Mouse (Mus musculus) kidney, embryonic 15.5 days (tissue): ENCODE data around the gene Tns4. TPM values are rescaled to one million over a fixed set of nuclear protein-coding genes. Genes with fewer than 3 reads are reported as not detected.

Source experiments
- ATAC-seq: fragments of 200-750 bp; cut with Nextera tagmentation; replicated peaks from 2 replicates; pipeline ENCODE4 v1.8.0; 2017; ENCODE audit warnings: moderate TSS enrichment; ENCODE audit not compliant: low FRiP score
- H3K27ac ChIP-seq: fragments of 300-500 bp; sonication (generic); 2 replicates; pipeline ENCODE4 v1.5.1; 2015; ENCODE audit warnings: mild to moderate bottlenecking, inconsistent platforms
- H3K27me3 ChIP-seq: fragments of 300-500 bp; sonication (generic); 2 replicates; pipeline ENCODE4 v1.6.1; 2015; ENCODE audit warnings: inconsistent platforms
- H3K36me3 ChIP-seq: fragments of 300-500 bp; sonication (generic); 2 replicates; pipeline ENCODE4 v1.6.1; 2015; ENCODE audit warnings: inconsistent platforms
- H3K4me1 ChIP-seq: fragments of 300-500 bp; sonication (generic); 2 replicates; pipeline ENCODE4 v1.6.1; 2015; ENCODE audit warnings: inconsistent platforms
- H3K4me2 ChIP-seq: fragments of 300-500 bp; sonication (generic); 2 replicates; pipeline ENCODE4 v1.6.1; 2015; ENCODE audit warnings: moderate library complexity, mild to moderate bottlenecking, inconsistent platforms
- H3K4me3 ChIP-seq: fragments of 300-500 bp; sonication (generic); replicated peaks from 2 replicates; pipeline ENCODE4 v1.5.1; 2015; ENCODE audit warnings: mild to moderate bottlenecking, inconsistent platforms
- H3K9ac ChIP-seq: fragments of 300-500 bp; sonication (generic); 2 replicates; pipeline ENCODE4 v1.6.1; 2015; ENCODE audit warnings: mild to moderate bottlenecking, inconsistent platforms
- H3K9me3 ChIP-seq: fragments of 300-500 bp; sonication (generic); replicated peaks from 2 replicates; pipeline ENCODE4 v1.6.1; 2016; ENCODE audit warnings: inconsistent platforms
- WGBS: fragments of 180-500 bp; shearing (Covaris S2); methylation state at CpG from one replicate; pipeline ENCODE4 v1.1.7; 2015; ENCODE audit warnings: mixed read lengths; 5-methylcytosine and 5-hydroxymethylcytosine counted together
- polyA plus RNA-seq: library from polyadenylated mRNA; unstranded; fragments of >200 nt; fragmentation: Nextera tagmentation; extraction: Ambion mirVana; gene quantifications from 2 replicates; pipeline ENCODE4 v1.2.1, GENCODE M21; 2015

Tns4 gene
- polyA plus RNA-seq, 1 experiment from 2014 or later, result 0.29 TPM

DNA sequence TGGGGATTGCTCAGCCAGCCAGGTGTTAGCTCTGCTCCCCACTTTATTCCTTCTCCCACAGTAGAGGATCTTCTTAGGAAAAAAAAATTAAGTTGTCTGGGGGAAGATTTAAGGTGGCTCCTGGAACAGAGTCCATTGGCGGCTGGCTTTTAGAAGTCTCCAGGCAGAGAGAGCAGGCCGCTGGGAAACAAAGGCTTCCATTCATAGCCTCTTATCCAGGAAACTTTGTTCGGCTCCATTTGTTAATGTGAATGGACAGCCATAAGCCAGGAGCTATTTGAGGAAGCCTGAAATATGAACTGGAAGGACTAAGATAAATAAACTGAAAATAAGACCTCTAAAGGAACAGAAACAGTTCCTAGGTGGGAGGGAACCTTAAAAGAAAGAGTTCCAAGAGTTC, 24.0 kb upstream of the Tns4 start:
- H3K9me3 ChIP-seq, result no peaks in the 10 kb centered on the region
- 7% methylated on average over 3 of the region's 3 CpGs for WGBS
- no peaks in the 10 kb centered on the region for H3K36me3 ChIP-seq
- no peaks in the 10 kb centered on the region for H3K27me3 ChIP-seq
- H3K27ac ChIP-seq, result peak overlapping the region; percentile 72
- no peak overlapping the region for H3K9ac ChIP-seq
- H3K4me1 ChIP-seq, result peaks cover 21% of the 10 kb centered on the region
- no peak overlapping the region for H3K4me3 ChIP-seq
- ATAC-seq, result no peak
- H3K4me2 ChIP-seq, result no peak overlapping the region

- no peak overlapping the region for H3K4me2 ChIP-seq
- H3K36me3 ChIP-seq, result no peaks in the 10 kb centered on the region
- peak overlapping the region; percentile 72 for H3K27ac ChIP-seq
Observed at GRCm38 (mm10) chr11:99112700-99113099, 23.6 kb upstream of the Tns4 start.

GRCm38 (mm10) chr11:99111631-99112030, 22.5 kb upstream of the Tns4 start:
- Histone ChIP-seq H3K9ac (no peak overlapping the region), H3K4me1 (peaks cover 32% of the 10 kb centered on the region), H3K9me3 (no peaks in the 10 kb centered on the region), H3K4me2 (no peak overlapping the region), H3K4me3 (no peak overlapping the region), H3K36me3 (no peaks in the 10 kb centered on the region), H3K27me3 (no peaks in the 10 kb centered on the region), H3K27ac (no peak overlapping the region)
- WGBS, result 83% methylated on average over 7 of the region's 7 CpGs
- no peak for ATAC-seq

More at GRCm38 (mm10) chr11:99112700-99113099, 23.6 kb upstream of the Tns4 start:
- Histone ChIP-seq H3K4me1 (peaks cover 22% of the 10 kb centered on the region), H3K27me3 (no peaks in the 10 kb centered on the region), H3K9ac (no peak overlapping the region), H3K4me3 (no peak overlapping the region), H3K9me3 (no peaks in the 10 kb centered on the region)
- 28% methylated on average over 5 of the region's 5 CpGs for WGBS
- ATAC-seq, result no peak

GRCm38 (mm10) chr11:99111155-99111554, 22.0 kb upstream of the Tns4 start:
- Histone ChIP-seq H3K9me3 (no peaks in the 10 kb centered on the region), H3K27ac (no peak overlapping the region), H3K9ac (no peak overlapping the region), H3K36me3 (no peaks in the 10 kb centered on the region), H3K27me3 (no peaks in the 10 kb centered on the region), H3K4me1 (peaks cover 37% of the 10 kb centered on the region), H3K4me3 (no peak overlapping the region), H3K4me2 (no peak overlapping the region)
- WGBS, result 52% methylated on average over 11 of the region's 11 CpGs
- ATAC-seq, result peak; percentile 37; the same call in 1 of the 2 replicates

DNA sequence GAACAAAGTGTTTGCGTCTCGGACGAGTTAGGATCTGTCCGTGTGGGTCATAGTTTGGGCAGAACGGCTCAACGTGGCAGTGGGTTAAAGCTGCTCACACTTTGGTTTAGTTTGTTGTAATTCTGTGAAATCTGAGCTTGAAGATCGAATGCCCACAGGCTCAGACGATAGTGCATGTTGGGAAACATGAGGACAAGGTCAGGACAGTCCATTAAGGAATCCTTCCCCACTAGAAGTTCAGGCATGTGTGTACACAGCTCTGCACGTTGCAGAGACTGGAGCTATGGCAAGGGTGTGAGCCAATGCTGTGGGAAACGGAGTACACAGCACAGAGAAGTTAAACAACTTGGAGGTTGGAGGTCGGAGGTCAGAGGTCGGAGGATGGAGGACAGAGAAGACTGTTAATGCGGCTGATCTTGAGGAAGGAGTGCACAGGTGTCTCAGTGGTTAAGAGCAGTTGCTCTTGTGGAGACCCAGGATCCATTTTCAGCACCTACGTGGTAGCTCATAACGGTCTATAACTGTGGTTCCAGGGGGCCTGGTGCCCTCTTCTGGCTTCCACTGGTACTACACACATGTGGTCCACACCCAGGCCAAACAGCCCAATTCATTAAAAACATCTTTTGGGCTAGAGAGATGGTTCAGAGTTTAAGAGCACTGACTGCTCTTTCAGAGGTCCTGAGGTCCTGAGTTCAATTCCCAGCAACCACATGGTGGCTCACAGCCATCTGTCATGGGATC, 21.4 kb upstream of the Tns4 start:
- H3K27me3 ChIP-seq, result no peaks in the 10 kb centered on the region
- no peak overlapping the region for H3K4me2 ChIP-seq
- H3K9me3 ChIP-seq, result no peaks in the 10 kb centered on the region
- H3K4me3 ChIP-seq, result no peak overlapping the region
- H3K36me3 ChIP-seq, result no peaks in the 10 kb centered on the region
- H3K4me1 ChIP-seq, result peaks cover 40% of the 10 kb centered on the region
- no peak; the same call in 1 of the 2 replicates for ATAC-seq
- WGBS, result 71% methylated on average over 15 of the region's 15 CpGs
- H3K27ac ChIP-seq, result no peak overlapping the region
- H3K9ac ChIP-seq, result no peak overlapping the region

DNA sequence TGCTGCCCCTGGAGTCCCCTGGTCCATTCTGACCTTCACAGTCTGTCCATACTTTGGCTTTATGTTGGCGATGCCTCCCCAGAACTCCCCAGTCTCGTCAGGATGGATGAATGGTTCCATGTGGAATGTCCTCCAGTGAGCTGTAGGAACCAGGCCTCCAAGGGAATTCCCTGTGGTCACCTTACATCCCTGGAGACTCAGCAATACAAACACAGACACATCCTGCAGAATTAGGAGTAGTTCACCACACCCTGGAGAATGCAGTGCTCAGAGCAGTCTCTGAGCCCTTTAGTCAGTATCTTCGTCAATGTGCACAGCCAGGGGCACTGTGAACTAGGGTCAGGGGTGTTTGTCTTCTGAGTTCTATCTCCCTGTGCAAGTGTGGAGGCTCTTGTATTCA, 19.2 kb upstream of the Tns4 start:
- no peak overlapping the region; the same call in 1 of the 2 replicates for H3K27ac ChIP-seq
- 61% methylated on average over 3 of the region's 3 CpGs for WGBS
- no peaks in the 10 kb centered on the region for H3K9me3 ChIP-seq
- H3K27me3 ChIP-seq, result no peaks in the 10 kb centered on the region
- no peak overlapping the region for H3K4me3 ChIP-seq
- no peak for ATAC-seq
- H3K9ac ChIP-seq, result no peak overlapping the region
- peaks cover 42% of the 10 kb centered on the region for H3K4me1 ChIP-seq
- H3K36me3 ChIP-seq, result no peaks in the 10 kb centered on the region
- H3K4me2 ChIP-seq, result no peak overlapping the region

DNA sequence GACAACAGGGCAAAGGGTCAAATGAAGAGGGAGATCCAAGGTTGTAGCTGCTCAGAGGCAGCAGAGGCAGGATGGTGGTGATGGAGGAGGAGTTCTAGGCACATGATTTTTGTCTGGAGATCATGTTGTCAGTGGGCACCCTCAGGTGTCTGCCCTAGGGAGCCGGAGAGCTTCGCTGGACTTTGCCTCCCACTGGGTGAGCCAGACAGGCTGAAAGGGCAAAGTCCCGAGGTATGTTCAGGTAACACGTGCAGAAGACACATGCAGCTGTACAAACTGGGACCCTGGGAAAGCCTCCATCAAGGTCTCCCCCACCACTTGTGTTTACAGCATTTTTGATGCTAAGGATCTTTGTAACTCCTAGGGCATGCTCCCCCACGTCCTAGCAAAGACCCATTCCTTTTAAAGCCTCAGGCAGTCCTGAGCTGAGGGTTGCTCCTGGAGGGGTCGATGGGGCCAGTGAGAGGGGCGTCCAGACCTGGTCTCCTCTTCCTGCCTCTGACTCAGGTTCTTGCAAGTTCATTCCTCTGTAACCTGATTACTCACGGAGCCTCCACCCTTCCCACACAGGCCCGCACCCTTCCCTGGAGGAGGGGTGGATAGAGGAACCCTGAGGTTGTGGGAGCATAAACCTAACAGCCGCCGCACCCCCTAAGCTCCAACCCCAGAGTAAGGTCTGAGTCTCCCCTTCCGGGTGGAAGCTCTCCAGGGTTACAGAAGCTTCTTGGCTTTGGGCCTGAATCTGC, 17.0 kb upstream of the Tns4 start:
- Histone ChIP-seq H3K9me3 (no peaks in the 10 kb centered on the region), H3K36me3 (no peaks in the 10 kb centered on the region), H3K4me1 (peaks cover 39% of the 10 kb centered on the region), H3K27me3 (no peaks in the 10 kb centered on the region), H3K9ac (no peak overlapping the region), H3K4me3 (no peak overlapping the region), H3K27ac (peak overlapping the region; percentile 0; the same call in 1 of the 2 replicates), H3K4me2 (no peak overlapping the region)
- ATAC-seq, result no peak; the same call in 1 of the 2 replicates
- WGBS, result 34% methylated on average over 12 of the region's 12 CpGs

GRCm38 (mm10) chr11:99104609-99105410, 15.7 kb upstream of the Tns4 start:
- WGBS, result 60% methylated on average over 9 of the region's 9 CpGs
- H3K27ac ChIP-seq, result no peak overlapping the region
- no peaks in the 10 kb centered on the region for H3K9me3 ChIP-seq
- H3K36me3 ChIP-seq, result no peaks in the 10 kb centered on the region
- no peaks in the 10 kb centered on the region for H3K27me3 ChIP-seq
- peaks cover 43% of the 10 kb centered on the region for H3K4me1 ChIP-seq
- H3K4me3 ChIP-seq, result no peak overlapping the region
- ATAC-seq, result no peak
- no peak overlapping the region for H3K9ac ChIP-seq
- no peak overlapping the region for H3K4me2 ChIP-seq

GRCm38 (mm10) chr11:99102575-99103270, 13.6 kb upstream of the Tns4 start:
- Histone ChIP-seq H3K4me2 (no peak overlapping the region), H3K9me3 (no peaks in the 10 kb centered on the region), H3K27me3 (no peaks in the 10 kb centered on the region), H3K4me1 (peaks cover 42% of the 10 kb centered on the region), H3K9ac (no peak overlapping the region), H3K4me3 (no peak overlapping the region), H3K36me3 (no peaks in the 10 kb centered on the region), H3K27ac (no peak overlapping the region)
- WGBS, result 80% methylated on average over 9 of the region's 9 CpGs
- ATAC-seq, result no peak

DNA sequence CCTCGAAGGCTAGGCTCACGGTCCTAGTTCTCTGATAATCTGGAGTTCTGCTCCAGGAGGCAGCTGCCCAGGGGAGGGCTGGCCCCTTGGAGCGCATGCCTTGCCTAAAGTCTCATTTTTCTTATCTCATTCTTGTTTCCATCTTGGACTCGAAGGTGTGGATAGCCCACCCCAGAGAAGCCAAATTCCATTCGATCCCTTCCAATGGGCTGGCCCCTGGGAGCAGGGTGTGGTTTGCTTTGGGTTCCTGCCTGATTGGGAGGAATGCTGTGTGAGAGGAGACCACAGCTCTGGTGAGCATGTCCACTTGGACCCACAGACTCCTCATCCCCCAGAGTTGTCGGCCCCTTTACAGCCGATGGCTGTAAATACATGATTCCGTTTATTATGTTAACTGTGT, 12.6 kb upstream of the Tns4 start:
- H3K4me3 ChIP-seq, result no peak overlapping the region
- peaks cover 32% of the 10 kb centered on the region for H3K4me1 ChIP-seq
- H3K27ac ChIP-seq, result no peak overlapping the region
- WGBS, result 69% methylated on average over 8 of the region's 8 CpGs
- no peaks in the 10 kb centered on the region for H3K27me3 ChIP-seq
- no peaks in the 10 kb centered on the region for H3K9me3 ChIP-seq
- H3K9ac ChIP-seq, result no peak overlapping the region
- no peak overlapping the region for H3K4me2 ChIP-seq
- no peaks in the 10 kb centered on the region for H3K36me3 ChIP-seq
- ATAC-seq, result no peak

- H3K4me2 ChIP-seq, result no peak overlapping the region
- ATAC-seq, result no peak
- H3K27ac ChIP-seq, result no peak overlapping the region
- H3K4me3 ChIP-seq, result no peak overlapping the region
- H3K4me1 ChIP-seq, result peaks cover 23% of the 10 kb centered on the region
- H3K9me3 ChIP-seq, result no peaks in the 10 kb centered on the region
- H3K36me3 ChIP-seq, result no peaks in the 10 kb centered on the region
- WGBS, result 79% methylated on average over 5 of the region's 5 CpGs
- no peaks in the 10 kb centered on the region for H3K27me3 ChIP-seq
- H3K9ac ChIP-seq, result no peak overlapping the region
Observed at GRCm38 (mm10) chr11:99100215-99100614, 11.1 kb upstream of the Tns4 start.
